Mouse (Mus musculus) MEL (cell line): Measurements from ENCODE around the gene Epha4.

Source experiments
- ETS1 ChIP-seq: IDR thresholded peaks from 2 replicates; pipeline ENCODE4 v1.6.1; 2012; ENCODE audit warnings: low read depth, mild to moderate bottlenecking, inconsistent platforms, low read length, improper control_type of control experiment, moderate library complexity
- POLR2A ChIP-seq, 2 experiments: IDR thresholded peaks; 2 replicates each; pipeline ENCODE4 v1.6.1; 2011 to 2012; ENCODE audit warnings: low read length in 2 of 2, mild to moderate bottlenecking in 2 of 2, control low read depth in 1 of 2, improper control_type of control experiment in 1 of 2, low read depth in 1 of 2, moderate library complexity in 1 of 2; ENCODE audit not compliant: control insufficient read depth in 1 of 2, insufficient read depth in 1 of 2, poor library complexity in 1 of 2

DNA sequence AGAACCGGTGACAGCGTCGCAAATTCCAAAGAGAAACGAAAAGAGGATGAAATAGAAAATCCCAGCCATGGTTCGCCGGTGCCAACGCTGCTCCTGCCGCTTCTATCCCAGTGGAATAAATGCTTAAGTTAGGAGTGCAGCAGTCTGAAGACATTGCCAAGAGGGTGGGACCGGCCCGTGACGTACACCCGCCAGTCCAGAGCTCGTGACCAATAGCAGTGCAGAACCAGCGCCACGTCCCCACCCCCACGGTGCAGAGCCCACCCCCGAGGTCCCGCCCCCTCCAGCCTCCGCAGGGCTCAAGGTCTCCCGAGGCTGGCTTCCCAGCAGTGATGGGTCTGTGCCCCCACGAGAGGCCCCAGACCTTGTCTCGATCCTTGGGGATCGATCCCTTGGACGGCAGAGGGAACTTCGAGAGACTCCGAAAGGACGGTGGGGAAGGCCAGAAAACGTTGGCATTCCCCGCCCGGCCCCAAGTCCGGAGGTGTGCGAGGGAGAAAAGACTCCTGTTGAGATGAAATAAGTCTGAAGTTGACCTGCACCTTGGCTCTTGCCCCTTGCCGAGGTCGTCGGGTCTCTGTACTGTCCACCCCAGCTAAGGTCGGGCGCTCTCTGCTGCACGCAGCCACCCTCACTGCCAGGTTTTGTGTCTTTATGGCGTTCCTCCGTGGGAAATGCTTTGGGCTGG lies at the start of gene Epha4:
- TF ChIP-seq ETS1 (no peak), POLR2A (IDR thresholded peaks at IDR 0.05; ENCODE audit: control insufficient read depth in 1 of 2, insufficient read depth in 1 of 2, low read depth in 1 of 2, low read length in 2 of 2, poor library complexity in 1 of 2) (no peak)
